Mouse (Mus musculus): Measurements from ENCODE around the gene Ptchd4. TPM values are rescaled to one million over a fixed set of nuclear protein-coding genes. Genes with fewer than 3 reads are reported as not detected.

Ptchd4 gene
- polyA plus RNA-seq, 1 experiment from 2014 or later = 0.29 TPM

- H3K27ac ChIP-seq (ENCODE audit: low read depth) = no peak overlapping the region
- H3K4me2 ChIP-seq = no peak overlapping the region
- no peaks in the 10 kb centered on the region for H3K27me3 ChIP-seq (ENCODE audit: insufficient read depth, low read length)
- ATAC-seq (ENCODE audit: insufficient read depth) = no peak
- H3K4me1 ChIP-seq (ENCODE audit: insufficient read depth) = no peaks in the 10 kb centered on the region
- no peak for DNase-seq
- 36% methylated on average over 3 of the region's 3 CpGs for WGBS
- H3K36me3 ChIP-seq (ENCODE audit: insufficient read depth) = no peaks in the 10 kb centered on the region
- TF ChIP-seq CTCF (IDR thresholded peaks at IDR 0.05; ENCODE audit: low read depth) = no peak
- H3K9me3 ChIP-seq (ENCODE audit: low read depth, low read length) = no peaks in the 10 kb centered on the region
- H3K9ac ChIP-seq = no peak overlapping the region
- no peak overlapping the region for H3K4me3 ChIP-seq (ENCODE audit: low read depth, low read length)
Measured at GRCm38 (mm10) chr17:42299681-42300080, 16.1 kb upstream of the Ptchd4 start.

- no peak overlapping the region for H3K4me3 ChIP-seq (ENCODE audit: low read depth, low read length)
- H3K4me1 ChIP-seq (ENCODE audit: insufficient read depth) = no peaks in the 10 kb centered on the region
- H3K4me2 ChIP-seq = no peak overlapping the region
- H3K9me3 ChIP-seq (ENCODE audit: low read depth, low read length) = no peaks in the 10 kb centered on the region
- H3K27ac ChIP-seq (ENCODE audit: low read depth) = no peak overlapping the region
- 63% methylated on average over 4 of the region's 4 CpGs for WGBS
- DNase-seq (no peak), ATAC-seq (ENCODE audit: insufficient read depth) (no peak)
- H3K27me3 ChIP-seq (ENCODE audit: insufficient read depth, low read length) = no peaks in the 10 kb centered on the region
- TF ChIP-seq CTCF (IDR thresholded peaks at IDR 0.05; ENCODE audit: low read depth) = no peak
- no peak overlapping the region for H3K9ac ChIP-seq
- no peaks in the 10 kb centered on the region for H3K36me3 ChIP-seq (ENCODE audit: insufficient read depth)
Measured at GRCm38 (mm10) chr17:42303062-42303577, 12.6 kb upstream of the Ptchd4 start.

GRCm38 (mm10) chr17:42304262-42304661 lies 11.5 kb upstream of the Ptchd4 start:
- H3K4me2 ChIP-seq = no peak overlapping the region
- no peak overlapping the region for H3K4me3 ChIP-seq (ENCODE audit: low read depth, low read length)
- peak; percentile 15 for DNase-seq
- no peak for ATAC-seq (ENCODE audit: insufficient read depth)
- no peak overlapping the region for H3K27ac ChIP-seq (ENCODE audit: low read depth)
- H3K9ac ChIP-seq = no peak overlapping the region
- no peaks in the 10 kb centered on the region for H3K9me3 ChIP-seq (ENCODE audit: low read depth, low read length)
- no peaks in the 10 kb centered on the region for H3K27me3 ChIP-seq (ENCODE audit: insufficient read depth, low read length)
- peak; percentile 23; the same call in 1 of the 2 replicates for TF ChIP-seq CTCF (IDR thresholded peaks at IDR 0.05; ENCODE audit: low read depth)
- no peaks in the 10 kb centered on the region for H3K36me3 ChIP-seq (ENCODE audit: insufficient read depth)
- H3K4me1 ChIP-seq (ENCODE audit: insufficient read depth) = no peaks in the 10 kb centered on the region
- WGBS = 58% methylated on average over 4 of the region's 4 CpGs

GRCm38 (mm10) chr17:42307001-42307400 lies 8.7 kb upstream of the Ptchd4 start:
- Histone ChIP-seq H3K4me2 (no peak overlapping the region), H3K36me3 (ENCODE audit: insufficient read depth) (no peaks in the 10 kb centered on the region), H3K4me1 (ENCODE audit: insufficient read depth) (no peaks in the 10 kb centered on the region), H3K27ac (ENCODE audit: low read depth) (no peak overlapping the region), H3K9me3 (ENCODE audit: low read depth, low read length) (no peaks in the 10 kb centered on the region), H3K9ac (no peak overlapping the region), H3K27me3 (ENCODE audit: insufficient read depth, low read length) (no peaks in the 10 kb centered on the region), H3K4me3 (ENCODE audit: low read depth, low read length) (no peak overlapping the region)
- 0 out of 2 replicates have a peak, but pooled peaks have one; percentile 6 for TF ChIP-seq CTCF (IDR thresholded peaks at IDR 0.05; ENCODE audit: low read depth)
- 80% methylated on average over 1 of the region's 1 CpGs for WGBS
- DNase-seq = no peak
- no peak for ATAC-seq (ENCODE audit: insufficient read depth)

- ATAC-seq (ENCODE audit: insufficient read depth) (no peak), DNase-seq (no peak)
- Histone ChIP-seq H3K27ac (ENCODE audit: low read depth) (no peak overlapping the region), H3K36me3 (ENCODE audit: insufficient read depth) (no peaks in the 10 kb centered on the region), H3K27me3 (ENCODE audit: insufficient read depth, low read length) (no peaks in the 10 kb centered on the region), H3K9me3 (ENCODE audit: low read depth, low read length) (no peaks in the 10 kb centered on the region), H3K9ac (no peak overlapping the region), H3K4me2 (no peak overlapping the region), H3K4me1 (ENCODE audit: insufficient read depth) (no peaks in the 10 kb centered on the region), H3K4me3 (ENCODE audit: low read depth, low read length) (no peak overlapping the region)
- no peak for TF ChIP-seq CTCF (IDR thresholded peaks at IDR 0.05; ENCODE audit: low read depth)
Measured at GRCm38 (mm10) chr17:42310136-42310535, 5.6 kb upstream of the Ptchd4 start.

- 0 out of 2 replicates have a peak overlapping the region, but pooled peaks have one; percentile 47 for H3K9ac ChIP-seq
- H3K9me3 ChIP-seq (ENCODE audit: low read depth, low read length) = no peaks in the 10 kb centered on the region
- no peaks in the 10 kb centered on the region for H3K36me3 ChIP-seq (ENCODE audit: insufficient read depth)
- no peak for TF ChIP-seq CTCF (IDR thresholded peaks at IDR 0.05; ENCODE audit: low read depth)
- peaks cover 12% of the 10 kb centered on the region for H3K27me3 ChIP-seq (ENCODE audit: insufficient read depth, low read length)
- peak overlapping the region; percentile 48 for H3K4me3 ChIP-seq (ENCODE audit: low read depth, low read length)
- H3K4me1 ChIP-seq (ENCODE audit: insufficient read depth) = no peaks in the 10 kb centered on the region
- H3K4me2 ChIP-seq = peak overlapping the region; percentile 93
- ATAC-seq (ENCODE audit: insufficient read depth) (peak; percentile 61; the same call in 1 of the 2 replicates), DNase-seq (peak; percentile 23)
- WGBS = under 1% methylated on average over 22 of the region's 22 CpGs
- H3K27ac ChIP-seq (ENCODE audit: low read depth) = no peak overlapping the region
Measured at GRCm38 (mm10) chr17:42316612-42316982, 850 bp downstream of the Ptchd4 start.

GRCm38 (mm10) chr17:42335787-42336186 lies 20.0 kb downstream of the Ptchd4 start:
- H3K4me3 ChIP-seq (ENCODE audit: low read depth, low read length) = no peak overlapping the region
- no peak overlapping the region for H3K4me2 ChIP-seq
- H3K9ac ChIP-seq = no peak overlapping the region
- H3K9me3 ChIP-seq (ENCODE audit: low read depth, low read length) = no peaks in the 10 kb centered on the region
- DNase-seq (no peak), ATAC-seq (ENCODE audit: insufficient read depth) (no peak)
- TF ChIP-seq CTCF (IDR thresholded peaks at IDR 0.05; ENCODE audit: low read depth) = no peak
- H3K27me3 ChIP-seq (ENCODE audit: insufficient read depth, low read length) = no peaks in the 10 kb centered on the region
- no peaks in the 10 kb centered on the region for H3K4me1 ChIP-seq (ENCODE audit: insufficient read depth)
- no peak overlapping the region for H3K27ac ChIP-seq (ENCODE audit: low read depth)
- no peaks in the 10 kb centered on the region for H3K36me3 ChIP-seq (ENCODE audit: insufficient read depth)

- 75% methylated on average over 6 of the region's 6 CpGs for WGBS
- H3K36me3 ChIP-seq (ENCODE audit: insufficient read depth) = no peaks in the 10 kb centered on the region
- H3K9ac ChIP-seq = no peak overlapping the region
- TF ChIP-seq CTCF (IDR thresholded peaks at IDR 0.05; ENCODE audit: low read depth) = no peak
- no peak overlapping the region for H3K4me2 ChIP-seq
- no peak overlapping the region for H3K27ac ChIP-seq (ENCODE audit: low read depth)
- ATAC-seq (ENCODE audit: insufficient read depth) (no peak), DNase-seq (no peak)
- H3K9me3 ChIP-seq (ENCODE audit: low read depth, low read length) = no peaks in the 10 kb centered on the region
- H3K4me3 ChIP-seq (ENCODE audit: low read depth, low read length) = no peak overlapping the region
- no peaks in the 10 kb centered on the region for H3K27me3 ChIP-seq (ENCODE audit: insufficient read depth, low read length)
- H3K4me1 ChIP-seq (ENCODE audit: insufficient read depth) = no peaks in the 10 kb centered on the region
Measured at GRCm38 (mm10) chr17:42336571-42336970, 20.8 kb downstream of the Ptchd4 start.
